Mouse (Mus musculus) neural tube, embryonic 14.5 days (tissue): ENCODE measurements at regions not wholly inside any gene's neighbourhood (a gene's known extent, or its start where the extent isn't known, plus 50 kb on each side); places are given as distances from the start of the nearest gene placed in this dataset.

ENCODE experiments used
- ATAC-seq: fragments of 200-750 bp; cut with Nextera tagmentation; 2 replicates; pipeline ENCODE4 v1.8.0; 2017; ENCODE audit warnings: low read depth, mild to moderate bottlenecking, moderate TSS enrichment, moderate library complexity
- H3K27ac ChIP-seq: fragments of 300-500 bp; sonication (generic); 2 replicates; pipeline ENCODE4 v1.5.1; 2014; ENCODE audit warnings: low read depth, mild to moderate bottlenecking, control low read depth, low read length, moderate library complexity, mixed read lengths
- H3K27me3 ChIP-seq: fragments of 300-500 bp; sonication (generic); 2 replicates; pipeline ENCODE4 v1.6.1; 2014; ENCODE audit warnings: low read length; ENCODE audit not compliant: control insufficient read depth, insufficient read depth
- H3K36me3 ChIP-seq: fragments of 300-500 bp; sonication (generic); 2 replicates; pipeline ENCODE4 v1.6.1; 2014; ENCODE audit warnings: low read length, mixed read lengths; ENCODE audit not compliant: control insufficient read depth, insufficient read depth
- H3K4me1 ChIP-seq: fragments of 300-500 bp; sonication (generic); 2 replicates; pipeline ENCODE4 v1.6.1; 2014; ENCODE audit warnings: low read length; ENCODE audit not compliant: control insufficient read depth, insufficient read depth
- H3K4me2 ChIP-seq: fragments of 300-500 bp; sonication (generic); 2 replicates; pipeline ENCODE4 v1.6.1; 2014; ENCODE audit warnings: mild to moderate bottlenecking, low read depth, low read length, control low read depth
- H3K4me3 ChIP-seq: fragments of 300-500 bp; sonication (generic); 2 replicates; pipeline ENCODE4 v1.5.1; 2014; ENCODE audit warnings: low read depth, low read length, control low read depth, mixed read lengths
- H3K9ac ChIP-seq: fragments of 300-500 bp; sonication (generic); replicated peaks from 2 replicates; pipeline ENCODE4 v1.6.1; 2014; ENCODE audit warnings: low read depth, mild to moderate bottlenecking, control low read depth, low read length, mixed read lengths
- H3K9me3 ChIP-seq: fragments of 300-500 bp; sonication (generic); 2 replicates; pipeline ENCODE4 v1.6.1; 2016; ENCODE audit warnings: low read length; ENCODE audit not compliant: control insufficient read depth
- WGBS: fragments of 180-500 bp; shearing (Covaris S2); extraction: QIAGEN DNeasy Blood & Tissue Kit; methylation state at CpG from one replicate; pipeline ENCODE4 v1.1.7; 2014; 5-methylcytosine and 5-hydroxymethylcytosine counted together

DNA sequence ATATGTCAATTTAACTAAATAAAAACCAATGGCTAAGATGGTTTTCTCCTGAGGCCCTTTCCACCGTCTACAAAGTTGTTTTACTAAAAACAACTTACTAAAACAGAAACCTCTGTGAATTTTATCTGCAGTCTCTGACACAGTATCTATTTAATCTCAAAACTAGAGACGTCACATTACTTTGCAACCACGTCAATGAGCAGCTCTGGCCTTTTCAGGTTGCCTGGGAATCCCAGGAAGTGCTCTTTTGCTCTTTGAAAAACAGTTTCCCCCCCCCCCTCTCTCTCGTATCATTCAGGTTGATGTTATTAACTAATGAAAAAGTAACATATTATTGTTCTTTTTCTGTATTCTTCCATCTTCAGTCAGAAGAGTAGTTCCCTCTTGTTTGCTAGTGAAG, 216.1 kb upstream of the Gm11114 start:
- Histone ChIP-seq H3K27me3 (no peaks in the 10 kb centered on the region), H3K4me2 (no peak overlapping the region), H3K4me3 (no peak overlapping the region), H3K27ac (no peak overlapping the region), H3K9me3 (no peaks in the 10 kb centered on the region), H3K36me3 (no peaks in the 10 kb centered on the region), H3K9ac (no peak overlapping the region), H3K4me1 (no peaks in the 10 kb centered on the region)
- 85% methylated on average over 4 of the region's 4 CpGs for WGBS
- ATAC-seq, result no peak

DNA sequence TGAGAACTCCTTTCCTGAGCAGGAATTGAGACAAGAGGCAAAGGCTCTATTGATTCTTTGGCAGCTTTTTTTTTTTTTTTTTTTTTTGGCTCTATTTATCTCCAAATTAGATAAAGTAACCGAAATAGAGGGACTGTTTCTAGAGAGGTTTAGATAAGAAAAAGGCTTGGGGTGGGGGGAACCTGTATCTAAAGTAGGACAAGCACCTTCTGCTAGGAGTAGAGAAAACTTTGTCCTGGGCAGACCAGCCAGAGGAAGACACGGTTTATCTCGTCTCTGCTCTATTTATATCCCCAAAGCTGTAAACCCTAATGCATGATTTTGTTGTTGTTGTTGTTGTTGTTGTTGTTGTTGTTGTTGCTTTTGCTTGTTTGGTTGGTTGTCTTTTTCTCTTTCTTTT, 199.6 kb upstream of the Gm11114 start:
- Histone ChIP-seq H3K9ac (no peak overlapping the region), H3K27ac (no peak overlapping the region), H3K4me2 (no peak overlapping the region), H3K27me3 (no peaks in the 10 kb centered on the region), H3K9me3 (no peaks in the 10 kb centered on the region), H3K4me1 (no peaks in the 10 kb centered on the region), H3K36me3 (no peaks in the 10 kb centered on the region), H3K4me3 (no peak overlapping the region)
- no peak for ATAC-seq
- WGBS, result 92% methylated on average over 3 of the region's 3 CpGs

DNA sequence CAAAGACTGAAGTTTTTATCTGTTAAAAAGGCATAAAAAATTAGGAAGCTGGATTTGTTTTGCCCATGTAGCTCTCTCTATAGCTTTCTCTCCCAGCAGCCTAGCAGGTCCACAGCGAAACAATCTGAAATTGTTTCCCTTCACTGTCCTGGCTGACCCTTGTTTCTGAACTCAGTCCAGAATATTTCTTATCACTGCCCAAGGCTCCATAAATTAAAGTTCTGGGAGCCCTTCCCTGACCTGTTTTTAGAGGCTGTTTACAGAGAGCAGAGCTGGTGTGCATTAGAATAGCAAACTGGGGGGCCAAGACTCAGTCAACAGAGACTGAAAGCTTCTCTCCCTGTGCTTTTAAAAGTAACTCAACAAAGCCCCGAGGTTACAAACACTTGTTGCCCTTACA, 198.3 kb upstream of the Gm11114 start:
- no peaks in the 10 kb centered on the region for H3K27me3 ChIP-seq
- H3K4me1 ChIP-seq, result no peaks in the 10 kb centered on the region
- no peak overlapping the region for H3K4me3 ChIP-seq
- no peak overlapping the region for H3K9ac ChIP-seq
- no peaks in the 10 kb centered on the region for H3K9me3 ChIP-seq
- H3K36me3 ChIP-seq, result no peaks in the 10 kb centered on the region
- H3K4me2 ChIP-seq, result no peak overlapping the region
- ATAC-seq, result no peak
- H3K27ac ChIP-seq, result no peak overlapping the region
- 77% methylated on average over 2 of the region's 2 CpGs for WGBS

DNA sequence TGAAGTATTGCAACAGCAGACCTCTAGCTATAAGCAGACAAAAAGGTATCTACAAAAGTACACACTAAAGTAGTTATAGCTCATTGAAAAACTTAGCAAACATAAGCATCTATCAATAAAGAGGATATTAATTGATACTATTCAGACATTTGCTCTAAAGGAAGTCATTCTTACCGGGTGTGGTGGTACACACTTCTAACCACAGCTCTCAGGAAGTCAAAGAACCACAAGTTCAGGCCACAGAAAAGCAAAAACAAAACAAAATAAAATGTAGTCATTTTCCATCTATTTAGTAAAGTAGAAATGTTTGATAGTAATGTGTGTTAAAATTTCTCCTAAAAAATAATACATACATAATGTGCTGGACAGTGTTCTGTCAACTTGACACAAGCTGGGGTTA, 192.5 kb upstream of the Gm11114 start:
- Histone ChIP-seq H3K9me3 (no peaks in the 10 kb centered on the region), H3K4me2 (no peak overlapping the region), H3K4me3 (no peak overlapping the region), H3K27ac (no peak overlapping the region), H3K4me1 (no peaks in the 10 kb centered on the region), H3K9ac (no peak overlapping the region), H3K27me3 (no peaks in the 10 kb centered on the region), H3K36me3 (no peaks in the 10 kb centered on the region)
- WGBS, result 98% methylated on average over 1 of the region's 1 CpGs
- no peak for ATAC-seq

DNA sequence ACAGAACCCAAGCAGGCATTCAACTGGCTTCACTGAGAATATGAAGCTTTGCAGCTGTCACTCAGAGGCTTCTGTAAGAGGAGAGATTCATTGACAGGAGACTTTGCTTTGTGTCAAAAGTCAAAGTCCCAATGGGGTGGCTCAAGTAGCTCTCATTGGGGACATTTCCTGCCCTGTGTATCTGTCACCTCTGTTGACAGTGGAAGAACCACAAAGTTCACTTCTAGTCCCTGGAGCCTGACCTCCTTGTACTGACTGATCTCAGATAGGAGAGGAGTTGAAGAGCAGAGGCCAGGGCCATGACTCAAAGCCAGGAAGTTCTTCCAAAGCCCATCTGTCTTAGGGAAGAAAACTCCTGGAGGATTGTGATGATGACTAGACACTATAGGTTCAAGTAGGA, 191.5 kb upstream of the Gm11114 start:
- Histone ChIP-seq H3K4me3 (no peak overlapping the region), H3K4me1 (no peaks in the 10 kb centered on the region), H3K27ac (no peak overlapping the region), H3K4me2 (no peak overlapping the region), H3K9me3 (no peaks in the 10 kb centered on the region), H3K9ac (no peak overlapping the region), H3K27me3 (no peaks in the 10 kb centered on the region), H3K36me3 (no peaks in the 10 kb centered on the region)
- no peak for ATAC-seq

DNA sequence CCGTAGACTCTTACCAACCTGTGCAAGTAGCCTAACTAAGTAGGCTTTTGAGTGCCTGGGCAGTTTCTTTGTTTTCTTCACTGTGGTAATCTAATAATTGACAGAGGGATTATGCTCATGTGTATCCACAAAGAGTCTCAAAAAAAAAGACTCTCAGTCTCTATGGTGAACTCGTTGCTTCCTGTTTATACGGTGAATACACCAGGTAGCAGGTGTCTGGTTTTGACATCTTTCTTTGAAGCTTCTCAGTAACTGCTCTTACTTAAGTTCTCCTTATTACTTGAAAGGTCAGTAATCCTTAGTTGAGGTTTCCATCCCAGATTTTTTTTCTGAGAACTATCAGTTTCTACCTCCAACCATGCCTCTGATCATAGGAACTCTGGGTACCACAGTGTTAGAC, 188.9 kb upstream of the Gm11114 start:
- Histone ChIP-seq H3K4me3 (no peak overlapping the region), H3K9ac (no peak overlapping the region), H3K4me2 (no peak overlapping the region), H3K27me3 (no peaks in the 10 kb centered on the region), H3K27ac (no peak overlapping the region), H3K4me1 (no peaks in the 10 kb centered on the region), H3K36me3 (no peaks in the 10 kb centered on the region), H3K9me3 (no peaks in the 10 kb centered on the region)
- 87% methylated on average over 3 of the region's 3 CpGs for WGBS
- no peak for ATAC-seq

DNA sequence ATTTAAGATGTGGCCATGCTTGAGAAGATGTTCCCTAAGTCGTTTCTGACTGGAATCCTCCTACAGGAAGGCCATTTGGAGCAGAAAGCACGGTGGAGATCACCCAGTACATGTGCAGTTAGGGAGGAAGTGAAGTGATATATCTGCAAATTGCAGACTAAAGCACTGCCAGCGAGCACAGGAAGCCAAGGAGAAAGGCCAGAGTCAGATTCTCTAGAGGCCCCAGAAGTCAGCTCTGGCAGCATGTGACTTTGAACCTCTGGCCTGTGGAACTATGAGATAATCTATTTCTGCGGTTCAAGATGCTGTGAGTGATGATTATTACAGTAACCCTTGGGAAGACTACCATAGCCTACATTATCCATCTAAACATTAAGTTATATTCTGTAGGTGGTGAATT, 186.8 kb upstream of the Gm11114 start:
- Histone ChIP-seq H3K27ac (no peak overlapping the region), H3K36me3 (no peaks in the 10 kb centered on the region), H3K9ac (no peak overlapping the region), H3K9me3 (no peaks in the 10 kb centered on the region), H3K4me1 (no peaks in the 10 kb centered on the region), H3K27me3 (no peaks in the 10 kb centered on the region), H3K4me3 (no peak overlapping the region), H3K4me2 (no peak overlapping the region)
- 70% methylated on average over 4 of the region's 4 CpGs for WGBS
- no peak for ATAC-seq

DNA sequence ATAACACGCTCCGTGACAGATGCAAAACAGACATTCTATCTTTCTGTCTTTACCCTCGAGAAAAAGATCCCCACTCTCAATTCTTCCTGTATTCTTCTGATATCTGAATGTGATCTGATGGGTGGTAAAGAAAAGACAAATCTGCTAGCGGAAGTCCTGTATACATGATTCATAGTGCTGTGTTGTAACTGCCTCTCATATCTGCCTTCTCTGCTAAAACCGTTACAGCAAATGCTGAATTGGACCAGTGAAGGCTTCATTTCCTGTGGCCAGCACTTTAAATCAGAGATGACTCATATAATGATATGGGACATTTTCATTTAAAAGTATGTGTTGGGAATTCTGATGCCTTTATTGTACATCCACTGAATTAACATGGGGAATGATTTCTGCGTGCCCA, 186.0 kb upstream of the Gm11114 start:
- no peak overlapping the region for H3K4me2 ChIP-seq
- H3K27me3 ChIP-seq, result no peaks in the 10 kb centered on the region
- ATAC-seq, result no peak

DNA sequence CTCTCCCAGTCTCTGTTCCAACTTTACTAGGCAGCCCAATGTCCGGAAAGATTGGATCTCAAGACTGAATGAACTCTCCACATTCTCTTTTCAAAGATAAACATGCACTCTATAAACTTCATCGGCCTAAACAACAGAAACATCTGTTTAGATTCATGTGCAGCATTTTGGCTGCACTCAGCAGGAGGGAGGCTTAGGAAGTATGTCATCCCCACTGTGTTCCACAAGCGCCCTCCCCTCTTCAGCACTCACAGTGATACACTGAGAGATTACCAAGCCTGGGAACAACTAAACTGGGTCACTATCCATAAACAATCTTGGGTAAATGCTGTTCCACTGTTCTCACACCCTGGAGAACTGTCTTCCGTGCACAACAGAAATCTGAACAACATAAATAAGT, 185.5 kb upstream of the Gm11114 start:
- no peak overlapping the region for H3K4me2 ChIP-seq
- H3K36me3 ChIP-seq, result no peaks in the 10 kb centered on the region
- no peak overlapping the region for H3K27ac ChIP-seq
- no peak for ATAC-seq
- no peaks in the 10 kb centered on the region for H3K27me3 ChIP-seq
- H3K9ac ChIP-seq, result no peak overlapping the region
- H3K4me1 ChIP-seq, result no peaks in the 10 kb centered on the region
- WGBS, result 82% methylated on average over 4 of the region's 4 CpGs
- no peaks in the 10 kb centered on the region for H3K9me3 ChIP-seq
- no peak overlapping the region for H3K4me3 ChIP-seq

More for the DNA sequence above, 186.0 kb upstream of the Gm11114 start:
- no peak overlapping the region for H3K9ac ChIP-seq
- H3K27ac ChIP-seq, result no peak overlapping the region
- no peak overlapping the region for H3K4me3 ChIP-seq
- H3K9me3 ChIP-seq, result no peaks in the 10 kb centered on the region
- H3K36me3 ChIP-seq, result no peaks in the 10 kb centered on the region
- 88% methylated on average over 6 of the region's 6 CpGs for WGBS
- H3K4me1 ChIP-seq, result no peaks in the 10 kb centered on the region

DNA sequence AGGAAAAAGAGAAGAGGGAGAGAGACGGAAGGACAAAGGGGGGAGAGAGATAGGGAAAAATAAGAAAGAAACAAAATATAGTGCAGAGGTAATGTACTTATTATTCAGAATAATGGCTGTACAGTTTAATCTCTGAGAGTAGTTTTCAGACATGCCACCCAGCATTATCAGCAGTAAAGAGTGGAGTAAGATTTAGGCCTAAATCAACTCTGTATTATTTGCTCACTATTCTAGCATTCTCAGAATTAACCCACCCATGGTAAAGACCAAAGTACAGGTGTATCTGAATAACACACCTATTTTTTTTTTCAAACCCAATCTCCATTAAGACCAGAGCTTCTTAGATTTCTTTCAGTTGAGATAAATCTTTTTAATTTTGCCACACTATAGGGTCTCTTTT, 177.7 kb upstream of the Gm11114 start:
- no peak for ATAC-seq
- no peak overlapping the region for H3K9ac ChIP-seq
- no peaks in the 10 kb centered on the region for H3K4me1 ChIP-seq
- H3K36me3 ChIP-seq, result no peaks in the 10 kb centered on the region
- H3K9me3 ChIP-seq, result no peaks in the 10 kb centered on the region
- no peak overlapping the region for H3K4me2 ChIP-seq
- no peak overlapping the region for H3K27ac ChIP-seq
- H3K27me3 ChIP-seq, result no peaks in the 10 kb centered on the region
- no peak overlapping the region for H3K4me3 ChIP-seq
- WGBS, result 96% methylated on average over 1 of the region's 1 CpGs
